Mouse (Mus musculus): Measurements from ENCODE around the gene Wdr47.
"Not testable (repeated sequence)": the region's sequence is repeated elsewhere in the genome, so short reads cannot be mapped to it uniquely, and the experiment has no call there.

Wdr47 gene

GRCm38 (mm10) chr3:108590786-108591529 is at the start of gene Wdr47:
Gene Wdr47, plus strand, starts transcription at chr3:108591279.
- DNase-seq, result peak; percentile 91

DNA sequence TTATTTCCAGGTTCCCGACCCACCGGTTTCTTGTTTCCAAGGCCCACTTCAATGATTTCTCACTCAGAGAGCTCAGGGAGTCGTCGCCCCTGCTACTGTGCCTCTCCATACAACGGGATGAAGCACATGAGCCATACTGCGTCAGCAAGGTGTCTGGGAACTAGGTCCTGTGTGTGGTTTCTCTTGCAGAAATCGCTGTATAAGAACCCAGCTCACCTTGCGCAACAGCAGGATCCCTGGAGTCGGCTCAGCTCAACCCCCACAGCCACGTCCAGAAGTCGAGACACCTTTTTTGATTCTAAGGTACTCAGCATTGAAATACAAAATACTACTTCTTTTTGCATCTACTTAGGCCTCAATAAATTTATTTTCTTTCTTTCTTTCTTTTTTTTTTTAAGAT is 48.8 kb upstream of the Wdr47 start:
- DNase-seq, result no peak

GRCm38 (mm10) chr3:108554111-108554561 is 36.9 kb upstream of the Wdr47 start:
- no peak for DNase-seq

GRCm38 (mm10) chr3:108554587-108555312 is 36.3 kb upstream of the Wdr47 start:
- peak; percentile 91 for DNase-seq

DNA sequence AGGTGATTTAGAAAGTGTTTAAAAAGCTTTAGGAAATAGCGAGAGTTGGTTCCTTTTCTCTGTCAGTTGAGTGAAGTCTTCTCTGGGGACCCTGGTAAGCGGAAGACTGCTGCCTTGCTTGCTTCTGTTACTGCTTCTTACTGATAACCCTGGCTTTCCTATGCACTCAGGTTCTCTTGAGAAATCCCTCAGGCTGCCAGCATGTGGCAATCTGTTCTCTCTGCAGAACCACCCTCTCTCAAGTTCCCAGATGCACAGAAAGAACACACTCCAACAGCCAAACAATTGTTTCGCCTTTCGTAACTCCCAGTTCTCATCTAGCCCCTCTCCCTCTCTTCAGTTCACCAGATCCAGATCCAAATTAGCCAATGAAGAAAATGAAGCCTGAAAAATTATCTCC is 33.2 kb upstream of the Wdr47 start:
- no peak for DNase-seq

GRCm38 (mm10) chr3:108562133-108562730 is 28.8 kb upstream of the Wdr47 start, which contains the start of gene Tmem167b:
Gene Tmem167b, minus strand, starts transcription at chr3:108562466.
- DNase-seq, result peak; percentile 92

DNA sequence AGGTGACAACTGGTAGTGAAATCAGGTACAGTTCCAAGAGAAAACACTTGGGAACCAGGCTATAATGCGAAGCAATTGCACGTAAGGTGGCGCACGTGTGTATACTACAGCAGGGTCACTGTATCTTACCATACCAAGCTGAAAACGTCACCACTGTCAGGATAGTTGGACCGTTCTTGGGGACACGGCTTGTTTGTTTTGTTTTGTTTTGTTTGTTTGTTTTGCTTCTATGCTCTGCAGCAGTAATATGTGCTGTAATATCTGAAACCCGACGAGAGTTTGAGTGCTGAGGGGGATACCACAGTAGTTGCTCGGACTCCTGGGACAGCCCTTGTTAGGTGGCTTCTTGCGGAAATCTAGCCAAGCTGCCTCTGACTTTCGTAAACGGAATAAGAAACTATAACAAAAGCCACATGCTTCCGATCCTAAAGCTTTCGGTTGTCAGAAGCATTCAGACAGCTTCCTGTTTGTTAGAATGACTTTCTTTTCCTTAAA is 28.3 kb upstream of the Wdr47 start:
- peak; percentile 19 for DNase-seq

- DNase-seq, result peak; percentile 79
Measured at GRCm38 (mm10) chr3:108563309-108563708, 27.8 kb upstream of the Wdr47 start.

DNA sequence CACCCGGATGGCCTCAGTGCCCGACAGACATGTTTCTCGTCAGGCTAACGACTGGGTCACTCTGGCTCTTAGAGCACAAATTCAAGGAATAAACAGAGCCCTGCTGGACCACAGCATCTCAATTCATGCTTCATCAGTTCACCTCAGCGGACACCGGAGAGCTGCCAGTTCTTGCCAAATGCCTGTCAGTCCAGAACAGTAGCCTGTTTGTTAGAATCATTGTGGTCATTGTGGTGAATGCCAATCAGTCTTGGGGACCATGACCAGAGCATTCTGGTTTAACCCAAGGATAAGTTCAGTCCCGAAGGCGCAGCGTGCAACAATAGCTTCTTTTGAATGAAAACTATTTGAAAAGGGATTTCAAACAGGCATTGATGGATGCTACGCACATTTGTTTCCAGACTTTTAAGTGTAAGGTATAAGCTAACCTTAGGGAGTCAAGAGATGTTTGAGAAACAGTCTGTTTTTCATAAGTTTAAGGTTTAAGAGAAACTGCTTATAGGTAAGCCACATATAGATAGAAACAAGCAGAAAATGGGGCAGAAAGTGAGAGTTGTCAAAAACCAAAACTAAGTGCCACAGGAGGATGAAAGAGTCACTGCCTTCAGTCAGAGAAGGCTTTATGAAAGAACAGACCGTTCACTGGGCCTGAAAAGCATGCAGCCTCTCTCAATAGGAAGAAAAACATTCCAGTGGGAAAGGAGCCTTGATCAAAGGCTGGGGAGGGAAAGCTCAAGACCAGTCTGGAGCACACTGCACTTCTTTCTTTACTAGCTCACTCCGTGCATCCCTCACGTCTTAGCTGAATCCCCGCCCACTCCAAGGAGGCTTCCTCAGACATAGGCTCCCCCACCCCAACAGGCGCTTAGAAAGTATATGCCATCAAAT is 22.8 kb upstream of the Wdr47 start:
- no peak for DNase-seq

DNA sequence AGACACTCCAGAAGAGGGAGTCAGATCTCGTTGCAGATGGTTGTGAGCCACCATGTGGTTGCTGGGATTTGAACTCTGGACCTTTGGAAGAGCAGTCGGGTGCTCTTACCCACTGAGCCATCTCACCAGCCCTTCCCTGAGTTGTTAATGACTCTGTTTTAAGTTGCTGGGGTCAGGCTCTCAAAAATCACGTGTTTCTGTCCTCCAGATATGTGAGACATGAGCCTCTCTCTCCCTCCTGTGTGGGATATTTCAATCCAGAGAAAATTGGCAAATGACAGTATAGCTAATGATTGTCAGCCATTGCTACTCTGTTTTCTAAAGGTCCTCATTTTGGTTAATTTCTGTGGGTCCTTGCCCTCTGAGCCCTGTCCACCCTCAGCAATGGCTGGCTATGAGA is 21.4 kb upstream of the Wdr47 start:
- not testable (repeated sequence) for DNase-seq

DNA sequence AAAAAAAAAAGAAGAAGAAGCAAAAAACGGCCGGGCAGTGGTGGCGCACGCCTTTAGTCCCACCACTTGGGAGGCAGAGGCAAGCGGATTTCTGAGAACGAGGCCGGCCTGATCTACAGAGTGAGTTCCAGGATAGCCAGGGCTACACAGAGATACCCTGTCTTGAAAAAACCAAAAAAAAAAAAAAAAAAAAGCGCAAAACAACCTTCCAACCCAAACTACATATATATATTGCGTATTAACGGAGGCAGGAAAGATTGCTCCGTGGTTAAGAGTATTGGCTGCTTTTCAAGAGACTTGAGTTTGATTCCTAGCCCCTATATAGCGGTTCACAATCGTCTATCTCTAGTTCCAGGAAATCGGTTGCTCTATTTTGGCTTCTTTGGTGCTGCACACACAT is 20.3 kb upstream of the Wdr47 start:
- no peak for DNase-seq

DNA sequence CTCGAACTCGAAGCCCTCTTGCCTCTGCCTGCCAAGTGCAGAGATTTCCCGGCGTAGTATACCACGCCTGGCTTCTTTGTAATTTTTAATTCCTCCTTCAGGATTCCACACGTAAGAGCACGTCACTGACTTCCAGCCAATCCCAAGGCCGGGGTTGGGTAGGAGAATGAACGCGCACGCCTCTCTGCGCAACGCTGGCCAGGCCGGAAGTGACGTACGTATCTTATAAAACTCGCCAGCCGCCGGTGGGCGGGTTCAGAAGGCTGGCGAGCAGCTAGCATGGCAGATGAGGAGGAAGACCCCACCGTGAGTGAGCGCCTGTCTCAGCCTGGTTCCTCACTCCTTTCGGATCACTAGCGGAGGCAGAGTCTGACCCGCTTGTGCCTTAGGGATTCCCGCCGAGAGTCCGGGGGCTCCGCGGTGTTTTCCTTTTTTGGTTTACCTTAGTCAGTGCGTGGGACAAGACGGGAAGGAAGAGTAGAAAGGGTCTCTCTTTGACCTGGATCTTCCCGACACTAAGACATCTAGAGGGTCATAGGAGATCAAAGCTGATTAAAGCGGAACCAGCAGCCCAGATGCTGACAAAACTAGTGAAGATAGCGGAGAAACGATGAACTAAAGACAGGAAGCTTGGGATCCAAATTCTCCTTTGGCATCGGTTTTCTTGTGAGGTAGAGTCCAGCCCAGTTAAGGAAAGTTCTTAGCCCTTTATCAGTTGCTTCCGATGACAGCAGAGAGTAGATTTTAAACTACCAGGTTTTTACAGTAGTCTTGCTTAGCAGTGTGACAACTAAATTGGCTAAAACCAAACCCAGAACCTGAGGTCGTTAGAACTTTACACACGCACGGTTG is 19.4 kb upstream of the Wdr47 start, which contains the start of gene Taf13:
Taf13 (plus strand) TSS at position 256 of the 852 bp plus-strand sequence.
- peak; percentile 95 for DNase-seq

DNA sequence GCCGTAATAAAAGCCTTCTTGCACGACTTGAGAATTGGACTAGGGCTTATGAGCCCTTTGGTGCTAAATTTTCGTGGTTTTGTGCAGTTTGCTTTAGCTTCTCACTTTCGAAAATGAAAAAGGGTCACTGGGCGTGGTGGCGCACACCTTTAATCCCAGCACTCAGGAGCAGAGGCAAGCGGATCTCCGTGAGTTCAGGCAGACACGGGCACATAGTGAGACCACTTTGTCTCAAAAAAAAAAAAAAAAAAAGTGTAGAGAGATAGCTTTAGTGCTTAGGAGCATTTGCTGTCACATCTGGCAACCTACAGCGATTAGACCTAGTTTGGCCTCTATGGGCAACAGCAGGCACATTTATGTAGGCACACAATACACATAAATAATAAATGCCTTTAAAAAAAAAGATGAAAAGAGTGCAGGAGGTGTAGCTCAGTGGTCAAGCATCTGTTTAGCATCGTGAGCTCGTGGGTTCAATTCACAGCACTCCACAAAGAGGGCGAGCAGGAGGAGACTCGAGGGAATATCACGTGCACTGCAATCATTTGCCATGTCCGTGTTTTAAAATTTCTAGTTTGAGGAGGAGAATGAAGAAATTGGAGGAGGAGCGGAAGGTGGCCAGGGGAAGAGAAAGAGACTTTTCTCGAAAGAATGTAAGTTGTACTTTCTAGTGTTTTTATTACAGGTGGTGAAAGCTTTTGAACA is 18.6 kb upstream of the Wdr47 start:
- DNase-seq, result no peak

DNA sequence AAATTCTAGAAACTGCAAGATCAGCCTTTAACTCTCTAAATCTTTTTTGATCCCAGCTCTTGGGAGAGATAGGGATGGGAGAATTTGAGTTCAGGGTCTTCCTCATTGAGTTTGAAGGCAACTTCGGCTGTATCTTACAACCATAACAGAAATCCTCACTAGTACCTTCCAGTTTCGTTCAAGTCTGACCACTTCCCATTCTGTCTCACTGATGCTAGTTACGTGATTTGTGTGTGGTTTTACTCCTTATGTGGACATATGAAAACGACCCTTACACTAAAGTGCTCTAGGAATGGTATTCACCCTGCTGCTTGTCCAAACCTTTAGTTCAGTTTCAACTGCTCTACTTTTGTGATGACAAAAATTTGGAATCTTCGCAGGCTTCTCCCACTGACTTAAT is 17.1 kb upstream of the Wdr47 start:
- no peak for DNase-seq

DNA sequence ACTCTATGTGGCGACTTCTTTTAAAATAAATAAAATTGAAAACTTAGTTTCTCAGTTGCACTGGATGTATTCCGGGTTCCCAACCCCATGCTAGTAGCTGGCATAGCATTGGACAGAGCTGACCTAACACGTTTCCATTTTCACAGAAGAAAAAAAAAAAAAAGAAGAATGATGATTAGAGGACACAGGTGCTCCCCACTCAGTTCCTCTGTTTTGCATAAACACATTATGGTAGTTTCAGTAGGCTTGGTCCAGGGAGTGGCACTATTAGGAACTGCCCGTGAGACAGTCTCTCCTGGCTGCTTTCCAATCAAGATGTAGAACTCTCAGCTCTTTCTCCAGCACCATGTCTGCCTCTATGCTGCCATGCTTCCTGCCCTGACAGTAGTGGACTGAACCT is 6.5 kb upstream of the Wdr47 start:
- DNase-seq, result no peak

DNA sequence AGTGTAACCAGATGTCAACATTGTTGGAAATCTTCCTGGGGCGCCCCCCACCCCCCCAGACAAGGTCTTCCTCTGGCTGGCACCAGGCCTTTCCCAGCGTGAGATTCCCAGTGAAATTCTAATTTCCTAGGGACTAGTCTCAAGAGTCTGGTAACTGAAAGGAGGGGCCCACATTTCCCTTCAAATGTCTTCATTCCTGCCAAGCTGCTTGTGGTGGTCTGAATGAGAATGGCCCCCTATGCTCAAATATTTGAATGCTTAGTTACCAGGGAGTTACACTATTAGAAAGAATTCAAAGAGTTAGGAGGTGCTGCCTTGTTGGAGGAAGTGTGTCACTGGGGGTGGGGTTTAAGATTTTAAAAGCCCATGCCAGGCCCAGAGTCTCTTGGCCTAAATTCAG is 2.6 kb upstream of the Wdr47 start:
- no peak for DNase-seq

DNA sequence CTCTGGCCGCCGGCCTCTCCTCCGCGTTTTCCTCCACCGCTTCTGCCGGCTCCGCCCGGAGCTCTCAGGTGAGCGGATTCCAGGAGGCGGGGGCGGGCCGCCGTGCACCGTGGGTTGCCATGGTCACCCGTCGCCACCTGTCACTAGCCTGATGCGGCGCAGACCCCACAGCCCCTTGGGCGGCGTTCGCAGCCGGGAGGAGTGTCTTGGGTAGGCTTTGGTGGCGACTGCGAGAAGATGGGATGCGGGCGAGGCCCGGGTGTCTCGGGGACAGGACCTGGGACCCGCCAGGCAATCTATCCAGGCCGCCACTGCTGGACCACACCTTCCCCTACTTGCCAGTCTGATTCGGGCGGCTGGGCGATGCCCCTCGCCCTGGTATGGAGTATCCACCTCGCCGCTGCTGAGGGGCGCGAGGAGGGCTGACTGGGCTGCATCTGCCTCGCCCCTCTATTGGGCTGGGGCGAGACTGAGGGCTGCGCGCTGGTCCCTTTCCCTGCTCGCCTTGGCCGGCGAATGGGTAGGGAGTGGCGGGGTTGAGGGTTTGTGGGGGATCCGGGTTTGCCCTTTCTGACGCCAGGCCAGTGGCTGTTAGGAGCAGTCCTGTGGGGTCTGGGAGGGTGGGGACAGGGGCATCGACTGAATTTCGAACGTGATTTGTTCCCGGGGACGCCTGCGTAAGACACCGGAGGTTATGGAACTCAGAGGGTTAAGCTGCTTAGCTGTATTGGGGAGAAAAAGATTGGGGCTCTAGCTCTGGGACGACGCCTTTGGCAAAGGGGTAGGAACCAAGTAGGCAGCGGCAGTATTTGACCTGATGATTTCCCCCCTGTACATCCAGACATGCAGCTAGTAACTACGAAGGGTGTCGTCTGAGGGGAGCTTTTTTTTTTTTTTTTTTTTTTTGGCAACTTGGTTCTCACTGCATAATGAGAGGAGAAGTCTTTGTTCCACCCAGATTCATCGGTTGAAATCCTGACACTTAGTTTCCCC is 747 bp downstream of the Wdr47 start:
- no peak for DNase-seq

DNA sequence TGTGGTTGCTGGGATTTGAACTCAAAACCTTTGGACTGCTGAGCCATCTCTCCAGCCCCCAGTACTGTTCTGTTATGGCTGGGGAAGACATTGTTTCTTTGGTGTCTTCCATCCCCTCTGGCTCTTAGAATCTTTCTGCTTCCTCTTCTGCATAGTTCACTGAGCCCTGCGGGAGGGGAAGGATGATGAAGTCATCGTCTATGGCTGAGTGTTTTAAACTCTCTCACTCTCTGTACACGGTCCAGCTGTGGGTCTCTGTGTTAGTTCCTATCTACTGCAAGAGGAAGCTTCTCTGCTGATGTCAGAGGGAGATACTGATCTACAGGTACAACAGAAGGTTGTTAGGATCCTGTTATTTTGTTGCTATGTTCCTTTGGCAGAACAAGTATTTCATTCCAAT is 17.8 kb downstream of the Wdr47 start:
- DNase-seq, result no peak

- DNase-seq, result no peak
Measured at GRCm38 (mm10) chr3:108634761-108635160, 43.7 kb downstream of the Wdr47 start.

GRCm38 (mm10) chr3:108639412-108639811 is 48.3 kb downstream of the Wdr47 start:
- no peak for DNase-seq

Data from right cerebral cortex, postnatal 4 days (tissue).